Mouse (Mus musculus) heart, postnatal 0 days (tissue): ENCODE measurements around the gene Inka1. TPM values are rescaled to one million over a fixed set of nuclear protein-coding genes. Genes with fewer than 3 reads are reported as not detected.

ENCODE experiments used
- ATAC-seq: fragments of 200-750 bp; cut with Nextera tagmentation; 2 replicates; pipeline ENCODE4 v1.8.0; 2017; ENCODE audit warnings: low read depth, moderate number of reproducible peaks, moderate library complexity; ENCODE audit not compliant: insufficient read depth
- DNase-seq: peaks from one replicate; pipeline ENCODE4 v3.0.0-alpha.2; 2016; ENCODE audit warnings: low spot score
- H3K27ac ChIP-seq: fragments of 300-500 bp; sonication (generic); 2 replicates; pipeline ENCODE4 v1.5.1; 2014; ENCODE audit warnings: low read depth, mild to moderate bottlenecking
- H3K27me3 ChIP-seq: fragments of 300-500 bp; sonication (generic); 2 replicates; pipeline ENCODE4 v1.6.1; 2014; ENCODE audit warnings: low read length, mixed read lengths; ENCODE audit not compliant: control insufficient read depth, insufficient read depth
- H3K36me3 ChIP-seq: fragments of 300-500 bp; sonication (generic); replicated peaks from 2 replicates; pipeline ENCODE4 v1.6.1; 2014; ENCODE audit warnings: low read length, mixed read lengths; ENCODE audit not compliant: control insufficient read depth, insufficient read depth
- H3K4me1 ChIP-seq: fragments of 300-500 bp; sonication (generic); 2 replicates; pipeline ENCODE4 v1.6.1; 2014; ENCODE audit warnings: antibody characterized with exemption; ENCODE audit not compliant: control insufficient read depth, insufficient read depth
- H3K4me2 ChIP-seq: fragments of 300-500 bp; sonication (generic); 2 replicates; pipeline ENCODE4 v1.6.1; 2014; ENCODE audit warnings: low read depth, mild to moderate bottlenecking, low read length, moderate library complexity
- H3K4me3 ChIP-seq: fragments of 300-500 bp; sonication (generic); 2 replicates; pipeline ENCODE4 v1.5.1; 2014; ENCODE audit warnings: low read depth, low read length
- H3K9ac ChIP-seq: fragments of 300-500 bp; sonication (generic); replicated peaks from 2 replicates; pipeline ENCODE4 v1.6.1; 2014; ENCODE audit warnings: low read depth, low read length, mixed read lengths
- H3K9me3 ChIP-seq: fragments of 300-500 bp; sonication (generic); replicated peaks from 2 replicates; pipeline ENCODE4 v1.6.1; 2016; ENCODE audit warnings: low read length; ENCODE audit not compliant: control insufficient read depth
- CTCF ChIP-seq: IDR thresholded peaks from 2 replicates; pipeline ENCODE4 v1.5.1; 2016; ENCODE audit warnings: antibody characterized with exemption, control low read depth, low read depth
- EP300 ChIP-seq: IDR thresholded peaks from 2 replicates; pipeline ENCODE4 v1.6.1; 2016; ENCODE audit warnings: antibody characterized with exemption, low read depth
- WGBS: fragments of 180-500 bp; shearing (Covaris S2); extraction: QIAGEN DNeasy Blood & Tissue Kit; methylation state at CpG from one replicate; pipeline ENCODE4 v1.1.7; 2014; 5-methylcytosine and 5-hydroxymethylcytosine counted together
- polyA plus RNA-seq: library from polyadenylated mRNA; unstranded; fragments of >200 nt; fragmentation: Nextera tagmentation; extraction: Ambion mirVana; gene quantifications from 2 replicates; pipeline ENCODE4 v1.2.1, GENCODE M21; 2015
- total RNA-seq: library from RNA; depleted of rRNA; stranded (reverse); fragments of >200 nt; gene quantifications from 2 replicates; pipeline ENCODE4 v1.2.3, GENCODE M21; 2014; ENCODE audit warnings: low replicate concordance

The Inka1 gene
- total and polyA plus RNA-seq, 2 experiments from 2014 or later = 34.3 to 37.0 TPM

- under 1% methylated on average over 49 of the region's 50 CpGs for WGBS
- Histone ChIP-seq H3K27me3 (no peaks in the 10 kb centered on the region), H3K4me1 (peaks cover 20% of the 10 kb centered on the region), H3K36me3 (no peaks in the 10 kb centered on the region), H3K4me2 (peak overlapping the region; percentile 79), H3K9me3 (no peaks in the 10 kb centered on the region), H3K4me3 (peak overlapping the region; percentile 92), H3K27ac (peak overlapping the region; percentile 95), H3K9ac (peak overlapping the region; percentile 95)
- DNase-seq = no peak
- no peak for TF ChIP-seq CTCF
- no peak for TF ChIP-seq EP300
- ATAC-seq = peak; percentile 32
These were observed 17.3 kb upstream of the Inka1 start for GRCm38 (mm10) chr9:108002778-108003530.

GRCm38 (mm10) chr9:108001922-108002770 lies 16.5 kb upstream of the Inka1 start, which contains the start of gene Ip6k1:
Ip6k1 (plus strand) TSS chr9:108002501.
- WGBS = under 1% methylated on average over 51 of the region's 51 CpGs
- peak; percentile 99 for ATAC-seq
- no peaks in the 10 kb centered on the region for H3K9me3 ChIP-seq

GRCm38 (mm10) chr9:107996049-107996448 lies 10.4 kb upstream of the Inka1 start, which contains the start of gene Gm20662:
Gm20662 (plus strand) TSS chr9:107996349.
- no peaks in the 10 kb centered on the region for H3K9me3 ChIP-seq
- no peaks in the 10 kb centered on the region for H3K36me3 ChIP-seq
- 0 out of 2 replicates have a peak within 1 kb of the TSS, but pooled peaks have one; percentile 30 for H3K27ac ChIP-seq
- H3K4me1 ChIP-seq = no peaks in the 10 kb centered on the region
- H3K4me2 ChIP-seq = no peak within 1 kb of the TSS
- no peak within 1 kb of the TSS for H3K4me3 ChIP-seq
- H3K27me3 ChIP-seq = no peaks in the 10 kb centered on the region
- ATAC-seq (no peak), DNase-seq (no peak)
- WGBS = 77% methylated on average over 5 of the region's 5 CpGs
- no peak within 1 kb of the TSS for H3K9ac ChIP-seq
- no peak for TF ChIP-seq EP300

More at GRCm38 (mm10) chr9:108001922-108002770, 16.5 kb upstream of the Inka1 start, which contains the start of gene Ip6k1:
- Histone ChIP-seq H3K27me3 (no peaks in the 10 kb centered on the region), H3K4me2 (peak within 1 kb of the TSS; percentile 81), H3K4me1 (peaks cover 20% of the 10 kb centered on the region), H3K36me3 (no peaks in the 10 kb centered on the region), H3K27ac (peak within 1 kb of the TSS; percentile 95), H3K9ac (peak within 1 kb of the TSS; percentile 95), H3K4me3 (peak within 1 kb of the TSS; percentile 92)
- no peak for TF ChIP-seq CTCF
- no peak for TF ChIP-seq EP300
- DNase-seq = peak; percentile 100

- H3K4me1 ChIP-seq = no peaks in the 10 kb centered on the region
- no peaks in the 10 kb centered on the region for H3K27me3 ChIP-seq
- no peak overlapping the region for H3K27ac ChIP-seq
- ATAC-seq (no peak), DNase-seq (no peak)
- no peak overlapping the region for H3K4me3 ChIP-seq
- H3K9ac ChIP-seq = no peak overlapping the region
- no peaks in the 10 kb centered on the region for H3K9me3 ChIP-seq
- no peak overlapping the region for H3K4me2 ChIP-seq
- TF ChIP-seq CTCF = no peak
- WGBS = 92% methylated on average over 21 of the region's 21 CpGs
- no peaks in the 10 kb centered on the region for H3K36me3 ChIP-seq
These were observed 9.8 kb upstream of the Inka1 start for GRCm38 (mm10) chr9:107995513-107995912.

- Histone ChIP-seq H3K9me3 (no peaks in the 10 kb centered on the region), H3K36me3 (no peaks in the 10 kb centered on the region), H3K27ac (peak overlapping the region; percentile 38; the same call in 1 of the 2 replicates), H3K4me1 (no peaks in the 10 kb centered on the region), H3K4me2 (no peak overlapping the region), H3K27me3 (no peaks in the 10 kb centered on the region), H3K9ac (no peak overlapping the region), H3K4me3 (no peak overlapping the region)
- no peak for TF ChIP-seq EP300
- no peak for TF ChIP-seq CTCF
- WGBS = 27% methylated on average over 2 of the region's 2 CpGs
- DNase-seq (no peak), ATAC-seq (no peak)
These were observed 8.8 kb upstream of the Inka1 start for GRCm38 (mm10) chr9:107994464-107994863.
